In genomic region chr7:46999983-47000643, GRCm38 (mm10) we compare ENCODE assay signal across 15 mouse cellular contexts. TPM values are rescaled to one million over a fixed set of nuclear protein-coding genes. Genes with fewer than 3 reads are reported as not detected.
DNase-seq lines count a peak whose midpoint lies in the region; ATAC-seq and TF ChIP-seq lines count a peak whose summit lies in the region.
"Had no signal": no experiment of that assay in that cellular context is flagged by ENCODE, and none has a peak within 500 bp of the region (broad histone marks: within the 10 kb centered on the region; RNA-seq: fewer than 3 reads in every experiment).

No protein-coding gene starts in this region.

- no peaks in the 10 kb centered on the region for H3K9me3 ChIP-seq in forebrain, embryonic 13.5 days (replicated peaks)
- H3K9me3 ChIP-seq in forebrain, embryonic 11.5 days (ENCODE audit: control insufficient read depth, low read length), result no peaks in the 10 kb centered on the region
- H3K9me3 ChIP-seq in embryonic facial prominence, embryonic 15.5 days (replicated peaks), result no peaks in the 10 kb centered on the region
- H3K9me3 ChIP-seq: limb, embryonic 12.5 days had no signal

- no peak overlapping the region for H3K9ac ChIP-seq in forebrain, embryonic 13.5 days
- H3K9ac ChIP-seq in forebrain, embryonic 11.5 days (ENCODE audit: low read length), result no peak overlapping the region
- no peak overlapping the region for H3K9ac ChIP-seq in embryonic facial prominence, embryonic 15.5 days
- H3K9ac ChIP-seq: limb, embryonic 12.5 days had no signal

- no peak for DNase-seq in forebrain, embryonic 11.5 days (ENCODE audit: low spot score)
- DNase-seq in layer of hippocampus, adult 2 months (ENCODE audit: low spot score in 2 of 2), result no peak
- DNase-seq in layer of hippocampus, postnatal 10 days (ENCODE audit: low spot score in 2 of 2), result no peak
- DNase-seq in B cell, adult 2 months, result no peak
- DNase-seq in thymus, adult 2 months, result no peak
- DNase-seq: cerebellum, postnatal 14 days; heart, postnatal 36 days had no signal

- no peaks in the 10 kb centered on the region for H3K27me3 ChIP-seq in forebrain, embryonic 13.5 days
- H3K27me3 ChIP-seq in forebrain, embryonic 11.5 days (ENCODE audit: control insufficient read depth, insufficient read depth, low read length), result no peaks in the 10 kb centered on the region
- H3K27me3 ChIP-seq in embryonic facial prominence, embryonic 15.5 days, result no peaks in the 10 kb centered on the region
- H3K27me3 ChIP-seq in myocyte (ENCODE audit: control insufficient read depth, insufficient read depth, insufficient read length), result no peaks in the 10 kb centered on the region
- H3K27me3 ChIP-seq in thymus, adult 2 months (ENCODE audit: control insufficient read depth, insufficient read depth, low read length), result no peaks in the 10 kb centered on the region
- H3K27me3 ChIP-seq: limb, embryonic 12.5 days had no signal

- no peak for TF ChIP-seq POLR2A in myocyte (IDR thresholded peaks at IDR 0.05; ENCODE audit: insufficient read length, low read depth)
- no peak for TF ChIP-seq POLR2A in thymus, adult 2 months (IDR thresholded peaks at IDR 0.05; ENCODE audit: control insufficient read depth, extremely low read depth, insufficient read depth, low read length, poor library complexity)

- no peak for ATAC-seq in forebrain, embryonic 13.5 days
- no peak for ATAC-seq in forebrain, embryonic 11.5 days (replicated peaks; ENCODE audit: low FRiP score)
- ATAC-seq in embryonic facial prominence, embryonic 15.5 days (ENCODE audit: insufficient number of reproducible peaks, low FRiP score, low TSS enrichment, low read depth), result no peak; the same call in 1 of the 2 replicates

- peaks cover 42% of the 10 kb centered on the region for H3K36me3 ChIP-seq in forebrain, embryonic 13.5 days (ENCODE audit: poor library complexity, severe bottlenecking)
- H3K36me3 ChIP-seq in forebrain, embryonic 11.5 days (ENCODE audit: control insufficient read depth, insufficient read depth, low read length), result peaks cover 5% of the 10 kb centered on the region; the same call in 1 of the 2 replicates
- H3K36me3 ChIP-seq in embryonic facial prominence, embryonic 15.5 days, result peaks cover 40% of the 10 kb centered on the region
- H3K36me3 ChIP-seq in myocyte (ENCODE audit: control insufficient read depth, insufficient read depth), result peaks cover 38% of the 10 kb centered on the region
- H3K36me3 ChIP-seq in thymus, adult 2 months (ENCODE audit: control insufficient read depth, insufficient read depth, low read length), result peaks cover 36% of the 10 kb centered on the region

- no peak overlapping the region for H3ac ChIP-seq in myocyte (ENCODE audit: control insufficient read depth, insufficient read length)

- WGBS in forebrain, embryonic 13.5 days, result 78% methylated on average over 8 of the region's 8 CpGs
- WGBS in forebrain, embryonic 11.5 days, result 86% methylated on average over 8 of the region's 8 CpGs
- WGBS in embryonic facial prominence, embryonic 15.5 days, result 69% methylated on average over 8 of the region's 8 CpGs
- WGBS in thymus, adult 2 months, result 96% methylated on average over 8 of the region's 8 CpGs

- no peak overlapping the region for H3K4me3 ChIP-seq in forebrain, embryonic 13.5 days
- H3K4me3 ChIP-seq in forebrain, embryonic 11.5 days (ENCODE audit: low read depth, low read length), result no peak overlapping the region
- H3K4me3 ChIP-seq in layer of hippocampus, adult 2 months, result no peak overlapping the region
- H3K4me3 ChIP-seq in embryonic facial prominence, embryonic 15.5 days (replicated peaks), result no peak overlapping the region
- H3K4me3 ChIP-seq in myocyte, result no peak overlapping the region
- H3K4me3 ChIP-seq in thymus, adult 2 months (ENCODE audit: control insufficient read depth, insufficient read depth, low read length), result no peak overlapping the region
- H3K4me3 ChIP-seq: limb, embryonic 12.5 days had no signal

- peaks cover 90% of the 10 kb centered on the region for H3K79me2 ChIP-seq in myocyte (ENCODE audit: control insufficient read depth, insufficient read depth)

- H3K27ac ChIP-seq in forebrain, embryonic 13.5 days, result peak overlapping the region; percentile 40
- no peak overlapping the region for H3K27ac ChIP-seq in forebrain, embryonic 11.5 days (ENCODE audit: low read depth, low read length)
- peak overlapping the region; percentile 32; the same call in 1 of the 2 replicates for H3K27ac ChIP-seq in layer of hippocampus, adult 2 months
- H3K27ac ChIP-seq in embryonic facial prominence, embryonic 15.5 days (replicated peaks), result peak overlapping the region; percentile 61
- H3K27ac ChIP-seq in thymus, adult 2 months (ENCODE audit: control insufficient read depth, insufficient read depth, low read length), result no peak overlapping the region
- H3K27ac ChIP-seq: limb, embryonic 12.5 days had no signal

- peaks cover 53% of the 10 kb centered on the region for H3K4me1 ChIP-seq in forebrain, embryonic 13.5 days
- peaks cover 8% of the 10 kb centered on the region; the same call in 1 of the 2 replicates for H3K4me1 ChIP-seq in forebrain, embryonic 11.5 days (replicated peaks; ENCODE audit: control insufficient read depth, insufficient read depth, low read length)
- peaks cover 42% of the 10 kb centered on the region for H3K4me1 ChIP-seq in embryonic facial prominence, embryonic 15.5 days
- H3K4me1 ChIP-seq in thymus, adult 2 months (replicated peaks; ENCODE audit: control insufficient read depth, insufficient read depth, low read length), result no peaks in the 10 kb centered on the region

- no peak for TF ChIP-seq CTCF in layer of hippocampus, adult 2 months (conservative IDR thresholded peaks at IDR 0.05)
- TF ChIP-seq CTCF in thymus, adult 2 months (IDR thresholded peaks at IDR 0.05; ENCODE audit: borderline replicate concordance, control insufficient read depth, extremely low read depth, insufficient read depth, low read length, poor library complexity), result no peak

- H3K4me2 ChIP-seq in forebrain, embryonic 13.5 days, result no peak overlapping the region
- H3K4me2 ChIP-seq in forebrain, embryonic 11.5 days (ENCODE audit: low read depth, low read length, severe bottlenecking), result no peak overlapping the region
- no peak overlapping the region for H3K4me2 ChIP-seq in embryonic facial prominence, embryonic 15.5 days (replicated peaks)
- H3K4me2 ChIP-seq in myocyte (ENCODE audit: low read depth), result peak overlapping the region; percentile 16
- H3K4me2 ChIP-seq: limb, embryonic 12.5 days had no signal

TF ChIP-seq in myocyte, 11 proteins besides CTCF, POLR2A, EP300 and RAD21:
- TF ChIP-seq SRF (IDR thresholded peaks at IDR 0.05; ENCODE audit: control insufficient read depth, insufficient read length, low read depth), result no peak
- no peak for TF ChIP-seq POLR2AphosphoS2 (IDR thresholded peaks at IDR 0.05; ENCODE audit: insufficient read length, low read depth)
- no peak for TF ChIP-seq MYOG (IDR thresholded peaks at IDR 0.05; ENCODE audit: control insufficient read depth in 1 of 3, insufficient read depth in 1 of 3, insufficient read length in 2 of 3, low read depth in 2 of 3)
- TF ChIP-seq MYOD1 (IDR thresholded peaks at IDR 0.05; ENCODE audit: control insufficient read depth in 1 of 3, insufficient read length in 2 of 3, low read depth in 2 of 3), result no peak
- no peak for TF ChIP-seq CEBPB (IDR thresholded peaks at IDR 0.05; ENCODE audit: insufficient read depth, poor library complexity, severe bottlenecking)
- TF ChIP-seq USF1 (IDR thresholded peaks at IDR 0.05; ENCODE audit: low read depth), result no peak
- no peak for TF ChIP-seq TCF12 (IDR thresholded peaks at IDR 0.05; ENCODE audit: insufficient read depth, poor library complexity, severe bottlenecking)
- TF ChIP-seq REST (IDR thresholded peaks at IDR 0.05; ENCODE audit: insufficient read depth, insufficient read length), result no peak

RNA-seq across cellular contexts. Expression of gene Spty2d1, which starts 8.1 kb away (rescaled TPM):
- 12.0 and 12.4 TPM in 2 replicates for polyA plus RNA-seq in forebrain, embryonic 13.5 days (2015; fragmentation: Nextera tagmentation; extraction: Ambion mirVana)
- 12.7 and 14.0 TPM in 2 replicates for polyA plus RNA-seq in forebrain, embryonic 11.5 days (2014; fragmentation: Nextera tagmentation; extraction: Ambion mirVana)
- 10 to 100 TPM; 15.4 to 16.0 TPM for total RNA-seq in layer of hippocampus, adult 2 months (2021)
- total RNA-seq in layer of hippocampus, postnatal 10 days (2021), result 10 to 100 TPM; 11.0 TPM
- 20.5 and 21.3 TPM in 2 replicates for polyA plus RNA-seq in embryonic facial prominence, embryonic 15.5 days (2015; fragmentation: Nextera tagmentation; extraction: Ambion mirVana)
- 12.0 TPM for polyA plus RNA-seq in myocyte (2012; fragmentation: generic; extraction: Trizol)
- polyA plus RNA-seq in thymus, adult 2 months (2012; rRNA removed), result 6.9 and 8.4 TPM in 2 replicates

RNA-seq across cellular contexts. Expression of gene Gm9999, which starts 16.7 kb away (rescaled TPM):
- polyA plus RNA-seq in forebrain, embryonic 13.5 days (2015; fragmentation: Nextera tagmentation; extraction: Ambion mirVana), result not detected in 2 replicates
- polyA plus RNA-seq in forebrain, embryonic 11.5 days (2014; fragmentation: Nextera tagmentation; extraction: Ambion mirVana), result not detected in 2 replicates
- not detected for total RNA-seq in layer of hippocampus, adult 2 months (2021)
- total RNA-seq in layer of hippocampus, postnatal 10 days (2021), result not detected
- not detected in 2 replicates for polyA plus RNA-seq in embryonic facial prominence, embryonic 15.5 days (2015; fragmentation: Nextera tagmentation; extraction: Ambion mirVana)
- not detected for polyA plus RNA-seq in myocyte (2012; fragmentation: generic; extraction: Trizol)
- 0.54 TPM in 1 of 2 replicates, not detected in the other for polyA plus RNA-seq in thymus, adult 2 months (2012; rRNA removed)
- total RNA-seq: gastrocnemius, postnatal 4 days; heart, postnatal 36 days; megakaryocyte-erythroid progenitor cell, adult 5-6 weeks; MEL had no signal
- polyA plus RNA-seq: limb, embryonic 12.5 days; neural tube, embryonic 11.5 days had no signal

RNA-seq across cellular contexts. Expression of gene Uevld, which starts 41.8 kb away (rescaled TPM):
- 9.4 and 10.4 TPM in 2 replicates for polyA plus RNA-seq in forebrain, embryonic 13.5 days (2015; fragmentation: Nextera tagmentation; extraction: Ambion mirVana)
- polyA plus RNA-seq in forebrain, embryonic 11.5 days (2014; fragmentation: Nextera tagmentation; extraction: Ambion mirVana), result 13.9 and 14.3 TPM in 2 replicates
- 10 to 100 TPM; 14.5 to 15.7 TPM for total RNA-seq in layer of hippocampus, adult 2 months (2021)
- 10 to 100 TPM; 11.4 TPM for total RNA-seq in layer of hippocampus, postnatal 10 days (2021)
- polyA plus RNA-seq in embryonic facial prominence, embryonic 15.5 days (2015; fragmentation: Nextera tagmentation; extraction: Ambion mirVana), result 9.8 and 10.7 TPM in 2 replicates
- 3.6 TPM for polyA plus RNA-seq in myocyte (2012; fragmentation: generic; extraction: Trizol)
- polyA plus RNA-seq in thymus, adult 2 months (2012; rRNA removed), result 4.0 and 4.3 TPM in 2 replicates

RNA-seq across cellular contexts. Expression of gene Tmem86a, which starts 50.3 kb away (rescaled TPM):
- polyA plus RNA-seq in forebrain, embryonic 13.5 days (2015; fragmentation: Nextera tagmentation; extraction: Ambion mirVana), result 19.0 and 20.0 TPM in 2 replicates
- polyA plus RNA-seq in forebrain, embryonic 11.5 days (2014; fragmentation: Nextera tagmentation; extraction: Ambion mirVana), result 6.9 and 9.4 TPM in 2 replicates
- total RNA-seq in layer of hippocampus, adult 2 months (2021), result 10 to 100 TPM in 1 of 2 experiments, 1 to 10 TPM in 1; 9.8 to 14.0 TPM
- total RNA-seq in layer of hippocampus, postnatal 10 days (2021), result 10 to 100 TPM; 14.7 to 15.5 TPM
- 20.3 and 22.3 TPM in 2 replicates for polyA plus RNA-seq in embryonic facial prominence, embryonic 15.5 days (2015; fragmentation: Nextera tagmentation; extraction: Ambion mirVana)
- polyA plus RNA-seq in myocyte (2012; fragmentation: generic; extraction: Trizol), result 28.6 TPM
- 51.3 and 66.5 TPM in 2 replicates for polyA plus RNA-seq in thymus, adult 2 months (2012; rRNA removed)

Comparison
In these comparisons a context has a peak if more than half of its experiments do, and no peak if none do; other contexts are left out.
1. H3K27ac ChIP-seq: peak in forebrain, embryonic 13.5 days (single experiment), layer of hippocampus, adult 2 months (single experiment) and embryonic facial prominence, embryonic 15.5 days (single experiment); none in forebrain, embryonic 11.5 days (single experiment) and thymus, adult 2 months (single experiment).